Mouse (Mus musculus) megakaryocyte, embryonic 14.5 days (primary cell): ENCODE measurements around the gene Cacna1d.

Experiments used
- FLI1 ChIP-seq: IDR thresholded peaks from 2 replicates; pipeline ENCODE4 v1.6.1; 2012; ENCODE audit warnings: low read length, inconsistent platforms, mixed read lengths
- GATA1 ChIP-seq: IDR thresholded peaks from 3 replicates; pipeline ENCODE4 v1.6.1; 2012; ENCODE audit warnings: mixed read lengths, low read length, inconsistent platforms, borderline replicate concordance

DNA sequence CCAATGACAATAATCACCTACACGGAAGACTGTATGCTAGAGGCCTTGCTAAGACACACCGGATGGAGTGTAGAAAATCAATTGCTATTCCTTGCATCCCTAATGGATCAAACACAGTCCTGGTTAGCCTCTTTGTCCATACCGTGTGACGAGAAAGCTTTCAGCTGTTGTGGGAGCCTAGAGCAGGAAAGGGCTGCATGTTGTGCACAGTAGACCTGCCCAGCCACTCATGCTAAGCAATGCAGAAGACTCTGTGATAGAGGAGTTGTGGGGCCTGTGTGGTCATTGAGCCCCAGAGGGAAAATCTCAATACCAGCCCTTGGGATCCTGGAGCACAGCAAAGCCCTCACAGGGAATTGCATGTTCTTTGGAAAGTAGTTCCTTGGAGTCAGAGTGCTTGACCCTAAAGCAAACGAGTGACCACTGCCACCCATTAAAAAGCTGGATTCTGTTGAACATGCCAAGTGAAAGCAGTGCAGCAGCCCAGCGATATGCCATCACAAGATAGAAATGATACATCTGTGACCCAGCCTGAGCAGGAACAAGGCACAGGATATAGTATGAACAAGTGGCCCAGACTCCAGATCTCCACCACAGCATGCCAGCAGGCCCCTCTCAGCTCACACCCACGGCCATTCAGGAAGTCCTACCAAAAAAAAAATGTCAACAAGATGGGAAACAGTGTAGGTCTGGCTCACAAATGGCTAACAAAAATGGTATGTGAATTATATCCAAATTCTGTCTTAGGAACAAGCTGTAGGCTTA lies 68.7 kb downstream of the Cacna1d start:
- TF ChIP-seq GATA1 = no peak
- no peak for TF ChIP-seq FLI1
